Mouse (Mus musculus) erythroblast, embryonic 14.5 days (primary cell): ENCODE measurements around the gene Tfdp1.

Experiments
- GATA1 ChIP-seq: IDR thresholded peaks from 2 replicates; pipeline ENCODE4 v1.6.1; 2012; ENCODE audit warnings: low read length, inconsistent platforms, mixed read lengths
- TAL1 ChIP-seq: IDR thresholded peaks from 3 replicates; pipeline ENCODE4 v1.6.1; 2012; ENCODE audit warnings: low read length, inconsistent platforms, mixed read lengths

DNA sequence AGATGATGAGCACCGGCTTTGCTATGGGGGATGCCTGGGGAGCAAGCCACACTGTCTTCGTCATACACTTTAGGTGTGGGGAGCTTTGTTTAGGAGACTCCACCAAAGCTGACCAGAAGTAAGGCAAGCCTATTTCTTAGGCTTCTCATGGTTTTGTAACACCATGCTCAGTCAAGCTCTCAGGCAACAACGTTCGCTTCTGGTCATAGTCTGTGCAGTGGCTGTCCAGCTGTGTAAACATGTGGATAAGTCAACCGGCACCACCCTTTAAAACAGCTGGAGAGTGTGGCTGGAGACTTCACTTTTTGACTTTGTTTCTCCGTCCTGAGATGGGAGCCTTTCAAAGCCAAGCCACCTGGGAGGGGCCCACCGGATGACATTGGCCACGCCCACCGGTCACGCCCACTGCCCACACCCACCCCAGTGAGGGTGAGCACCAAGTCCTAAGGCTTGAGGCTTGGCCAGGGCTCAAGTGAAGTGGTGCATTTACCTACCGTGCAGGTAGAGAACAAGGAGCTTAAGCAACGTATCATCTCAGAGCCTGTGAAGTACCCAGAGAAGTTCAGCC lies 75.4 kb downstream of the Tfdp1 start:
- TF ChIP-seq GATA1 (no peak), TAL1 (no peak)
